Mouse (Mus musculus): ENCODE data around the gene Cyld. TPM values are rescaled to one million over a fixed set of nuclear protein-coding genes. Genes with fewer than 3 reads are reported as not detected.

Gene Cyld
- polyA plus RNA-seq, 1 experiment from 2014 or later = 11.2 TPM

DNA sequence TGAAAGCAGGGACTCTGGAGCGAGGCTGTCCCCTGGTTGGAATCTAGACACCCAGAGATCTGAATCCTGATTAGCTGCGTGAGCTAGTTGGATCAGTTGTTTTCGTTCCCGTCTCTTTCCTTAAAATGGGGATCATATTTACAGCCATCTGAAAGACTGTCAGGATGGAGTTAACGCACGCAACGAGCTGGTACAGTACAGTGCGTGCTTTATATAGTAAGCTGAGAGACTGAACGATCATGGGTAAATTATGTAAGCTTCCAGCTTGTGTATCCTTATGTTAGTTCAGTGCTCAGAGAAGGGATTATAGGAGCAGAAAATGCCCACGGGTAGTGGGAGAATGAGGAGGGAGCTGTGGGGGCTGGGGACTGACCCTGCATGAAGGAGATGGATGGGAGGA lies 25.3 kb upstream of the Cyld start:
- WGBS = 84% methylated on average over 10 of the region's 10 CpGs
- H3K27ac ChIP-seq (replicated peaks) = no peak overlapping the region

DNA sequence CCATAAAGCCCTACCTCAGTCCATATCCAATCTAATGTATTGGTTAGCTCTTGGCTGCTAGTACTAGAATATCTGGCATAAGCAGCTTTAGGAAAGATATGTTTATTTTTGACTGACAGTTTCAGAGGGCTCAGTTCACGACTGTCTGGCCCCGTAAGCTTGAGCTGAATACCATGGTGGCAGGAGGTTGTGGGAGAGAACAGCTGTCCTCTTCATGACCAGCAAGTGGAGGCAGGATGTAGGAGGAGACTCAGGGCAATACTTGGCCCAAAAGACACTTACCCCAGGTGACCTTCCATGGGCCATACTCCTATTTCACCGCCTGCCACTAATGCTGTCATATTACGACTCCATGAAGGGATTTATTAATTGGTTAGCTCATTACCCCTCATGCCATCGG lies 23.0 kb upstream of the Cyld start:
- peaks cover 38% of the 10 kb centered on the region for H3K4me1 ChIP-seq
- no peaks in the 10 kb centered on the region for H3K9me3 ChIP-seq
- H3K4me3 ChIP-seq = no peak overlapping the region
- H3K36me3 ChIP-seq (replicated peaks) = no peaks in the 10 kb centered on the region
- DNase-seq (ENCODE audit: low spot score) = no peak
- H3K27me3 ChIP-seq (replicated peaks; ENCODE audit: low read depth, poor library complexity, severe bottlenecking) = no peaks in the 10 kb centered on the region
- 85% methylated on average over 5 of the region's 5 CpGs for whole genome bisulfite sequencing
- no peak overlapping the region for H3K27ac ChIP-seq (replicated peaks)

More for the DNA sequence above, 25.3 kb upstream of the Cyld start:
- no peak for DNase-seq (ENCODE audit: low spot score)
- Histone ChIP-seq H3K4me1 (peaks cover 38% of the 10 kb centered on the region), H3K9me3 (no peaks in the 10 kb centered on the region), H3K27me3 (replicated peaks; ENCODE audit: low read depth, poor library complexity, severe bottlenecking) (no peaks in the 10 kb centered on the region), H3K36me3 (replicated peaks) (no peaks in the 10 kb centered on the region), H3K4me3 (no peak overlapping the region)

GRCm38 (mm10) chr8:88675372-88676165 lies 21.3 kb upstream of the Cyld start:
- WGBS = 90% methylated on average over 12 of the region's 12 CpGs
- DNase-seq (ENCODE audit: low spot score) = no peak
- Histone ChIP-seq H3K4me3 (no peak overlapping the region), H3K27me3 (replicated peaks; ENCODE audit: low read depth, poor library complexity, severe bottlenecking) (no peaks in the 10 kb centered on the region), H3K27ac (replicated peaks) (no peak overlapping the region), H3K9me3 (no peaks in the 10 kb centered on the region), H3K4me1 (peaks cover 33% of the 10 kb centered on the region), H3K36me3 (replicated peaks) (no peaks in the 10 kb centered on the region)

DNA sequence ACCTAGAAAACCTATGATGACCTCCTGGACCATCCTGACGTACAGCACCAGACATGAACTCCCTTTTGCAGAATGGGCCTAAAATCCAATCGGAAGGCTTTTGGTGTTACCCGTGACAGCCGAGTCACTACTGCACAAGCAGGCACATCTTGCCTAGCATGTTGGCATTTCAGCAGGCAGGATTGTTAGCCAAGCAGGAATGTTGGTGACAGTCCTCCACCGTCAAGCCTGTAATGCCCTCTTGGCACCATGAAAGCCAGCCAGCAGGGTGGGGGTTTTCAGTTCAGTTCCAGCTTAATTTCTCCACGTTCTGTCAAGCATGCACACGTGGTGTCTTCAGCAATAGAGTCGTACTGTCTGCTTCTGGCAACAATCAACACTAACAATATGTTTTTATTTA lies 19.8 kb upstream of the Cyld start:
- Histone ChIP-seq H3K36me3 (replicated peaks) (no peaks in the 10 kb centered on the region), H3K27ac (replicated peaks) (no peak overlapping the region), H3K9me3 (no peaks in the 10 kb centered on the region), H3K27me3 (replicated peaks; ENCODE audit: low read depth, poor library complexity, severe bottlenecking) (no peaks in the 10 kb centered on the region), H3K4me1 (peaks cover 20% of the 10 kb centered on the region), H3K4me3 (no peak overlapping the region)
- DNase-seq (ENCODE audit: low spot score) = no peak
- 80% methylated on average over 8 of the region's 8 CpGs for WGBS

DNA sequence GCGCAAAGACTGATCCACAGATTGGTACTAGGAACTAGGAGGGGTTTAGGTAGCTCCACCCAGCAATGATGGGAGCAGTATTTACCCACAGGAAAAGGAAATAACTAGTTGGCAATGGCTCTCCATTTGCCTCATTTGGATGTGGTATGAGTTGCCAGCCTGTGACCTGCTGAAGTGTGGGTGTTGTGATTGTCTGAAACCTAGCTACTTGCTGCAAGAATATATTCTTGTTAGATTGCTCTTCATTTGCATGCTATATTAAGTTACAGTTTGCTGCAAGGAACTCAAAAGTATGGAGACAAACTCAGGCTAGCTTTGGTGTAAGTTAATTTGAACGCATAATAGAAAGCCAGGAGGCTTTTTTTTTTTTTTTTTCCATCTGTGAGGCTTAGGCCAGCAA lies 16.3 kb upstream of the Cyld start:
- no peak for DNase-seq (ENCODE audit: low spot score)
- WGBS = 85% methylated on average over 2 of the region's 2 CpGs

DNA sequence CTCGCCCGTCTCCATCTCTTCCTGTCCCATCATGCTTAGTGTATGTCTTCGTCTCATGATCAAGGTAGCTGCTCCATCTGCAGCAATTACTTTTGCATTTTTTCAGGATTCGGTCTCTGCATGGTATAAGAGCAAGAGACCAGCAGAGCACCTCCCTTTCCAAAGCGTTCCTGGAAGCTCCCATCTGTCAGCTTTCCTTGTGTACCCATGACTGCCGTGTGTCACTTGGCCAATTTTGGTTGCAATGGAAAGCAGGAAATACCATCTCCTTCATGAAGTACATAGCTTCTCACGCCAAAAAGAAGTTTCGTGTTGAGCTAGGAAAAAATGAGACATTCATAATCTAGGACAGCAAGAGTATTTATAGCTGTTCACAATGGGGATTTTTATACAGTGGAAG lies 15.8 kb upstream of the Cyld start:
- Histone ChIP-seq H3K9me3 (no peaks in the 10 kb centered on the region), H3K27ac (replicated peaks) (no peak overlapping the region), H3K36me3 (replicated peaks) (no peaks in the 10 kb centered on the region), H3K27me3 (replicated peaks; ENCODE audit: low read depth, poor library complexity, severe bottlenecking) (no peaks in the 10 kb centered on the region), H3K4me3 (no peak overlapping the region), H3K4me1 (peaks cover 18% of the 10 kb centered on the region)
- 93% methylated on average over 8 of the region's 8 CpGs for WGBS
- DNase-seq (ENCODE audit: low spot score) = no peak

More for the DNA sequence above, 16.3 kb upstream of the Cyld start:
- Histone ChIP-seq H3K27ac (replicated peaks) (no peak overlapping the region), H3K9me3 (no peaks in the 10 kb centered on the region), H3K27me3 (replicated peaks; ENCODE audit: low read depth, poor library complexity, severe bottlenecking) (no peaks in the 10 kb centered on the region), H3K4me3 (no peak overlapping the region), H3K36me3 (replicated peaks) (no peaks in the 10 kb centered on the region), H3K4me1 (peaks cover 18% of the 10 kb centered on the region)

DNA sequence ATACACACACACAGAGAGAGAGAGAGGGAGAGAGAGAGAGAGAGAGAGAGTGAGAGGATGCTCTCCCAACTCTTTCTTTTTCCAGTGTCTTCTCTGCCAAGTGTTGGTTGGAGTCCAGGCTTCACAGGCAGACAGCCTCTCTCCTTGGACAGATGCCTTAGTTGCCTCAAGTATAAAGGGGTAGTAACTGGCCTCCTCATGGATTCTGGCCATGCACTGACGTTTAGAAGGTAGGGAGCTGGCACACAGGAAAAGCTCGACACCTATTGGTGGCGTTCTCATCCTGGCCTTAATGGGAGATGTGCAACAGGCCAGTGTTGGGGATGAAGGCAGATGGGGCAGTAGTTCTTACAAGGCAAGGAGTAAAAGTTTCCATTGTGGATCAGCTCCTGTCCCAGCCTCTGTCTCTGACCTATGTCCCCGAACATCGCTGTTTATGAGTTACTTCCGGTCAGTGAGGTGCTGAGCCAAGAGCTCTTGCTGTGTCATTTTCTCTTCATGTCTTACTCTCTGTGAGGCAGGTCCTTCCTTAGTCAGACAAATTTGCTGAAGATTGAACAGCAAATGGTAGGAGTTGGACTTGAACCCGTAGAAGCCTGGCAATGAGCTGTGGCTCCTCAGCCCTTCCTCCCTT lies 13.1 kb upstream of the Cyld start:
- peak; percentile 3 for DNase-seq (ENCODE audit: low spot score)
- Histone ChIP-seq H3K4me1 (peaks cover 5% of the 10 kb centered on the region; the same call in 1 of the 2 replicates), H3K27ac (replicated peaks) (no peak overlapping the region), H3K4me3 (no peak overlapping the region), H3K9me3 (no peaks in the 10 kb centered on the region), H3K27me3 (replicated peaks; ENCODE audit: low read depth, poor library complexity, severe bottlenecking) (no peaks in the 10 kb centered on the region), H3K36me3 (replicated peaks) (no peaks in the 10 kb centered on the region)
- 83% methylated on average over 7 of the region's 7 CpGs for WGBS

DNA sequence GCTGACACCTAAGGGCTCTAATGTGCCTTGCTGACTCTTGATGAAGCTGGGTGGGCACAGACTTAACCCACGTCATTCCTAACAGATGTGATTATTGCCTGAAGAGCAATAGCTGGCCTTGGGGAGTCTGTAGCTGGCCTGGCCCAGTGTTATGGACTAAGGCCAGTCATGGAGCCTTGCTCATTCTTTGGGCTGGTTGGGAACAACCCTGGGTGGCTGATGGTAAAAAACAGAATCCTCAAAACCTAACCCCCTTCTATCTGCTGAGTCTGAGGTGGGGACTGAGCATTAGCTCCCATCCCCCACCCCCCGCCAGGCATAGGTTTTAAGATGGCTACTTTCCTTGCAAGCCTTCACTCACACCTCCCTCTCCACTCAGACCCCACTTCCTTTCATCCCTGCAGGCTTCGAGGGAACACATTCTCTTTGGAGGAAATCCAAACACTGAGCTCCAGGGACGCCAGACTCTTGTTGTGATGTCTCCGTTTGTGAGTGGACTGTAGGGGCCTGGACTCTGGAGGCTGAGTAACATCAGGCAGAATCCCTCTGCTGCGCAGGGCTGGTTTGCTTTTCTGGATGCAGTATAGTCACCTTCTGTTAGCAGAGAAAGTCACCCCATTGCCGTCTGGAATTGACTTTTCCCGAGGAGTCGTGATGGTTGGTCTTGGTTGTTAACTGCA lies 10.5 kb upstream of the Cyld start:
- H3K36me3 ChIP-seq (replicated peaks) = no peaks in the 10 kb centered on the region
- no peak overlapping the region for H3K27ac ChIP-seq (replicated peaks)
- H3K4me1 ChIP-seq = peaks cover 3% of the 10 kb centered on the region; the same call in 1 of the 2 replicates
- no peak overlapping the region for H3K4me3 ChIP-seq
- no peaks in the 10 kb centered on the region for H3K27me3 ChIP-seq (replicated peaks; ENCODE audit: low read depth, poor library complexity, severe bottlenecking)
- DNase-seq (ENCODE audit: low spot score) = peak; percentile 5
- WGBS = 66% methylated on average over 9 of the region's 9 CpGs
- H3K9me3 ChIP-seq = no peaks in the 10 kb centered on the region

DNA sequence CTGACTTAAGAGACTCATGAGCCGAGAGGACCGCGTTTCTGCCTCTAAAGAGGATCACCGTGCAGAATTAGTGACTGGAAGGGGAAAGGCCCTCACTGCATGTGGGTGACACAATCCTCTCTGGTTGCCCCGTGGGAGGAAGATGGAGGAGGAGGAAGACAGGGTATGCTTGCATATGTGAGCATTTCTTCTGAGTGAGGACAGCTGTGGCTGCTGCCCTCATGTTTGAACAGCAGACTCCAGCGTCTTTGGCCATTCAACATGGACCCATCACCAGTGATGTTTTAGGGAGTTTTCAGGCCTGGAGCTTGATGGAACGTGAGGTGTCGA lies 10.0 kb upstream of the Cyld start:
- peak; percentile 6 for DNase-seq (ENCODE audit: low spot score)
- 82% methylated on average over 8 of the region's 8 CpGs for WGBS

GRCm38 (mm10) chr8:88689151-88689550 lies 7.7 kb upstream of the Cyld start:
- Histone ChIP-seq H3K27me3 (replicated peaks; ENCODE audit: low read depth, poor library complexity, severe bottlenecking) (no peaks in the 10 kb centered on the region), H3K9me3 (no peaks in the 10 kb centered on the region), H3K27ac (replicated peaks) (no peak overlapping the region), H3K4me3 (no peak overlapping the region), H3K4me1 (peaks cover 29% of the 10 kb centered on the region), H3K36me3 (replicated peaks) (no peaks in the 10 kb centered on the region)
- peak; percentile 5 for DNase-seq (ENCODE audit: low spot score)
- 78% methylated on average over 6 of the region's 6 CpGs for WGBS

More for the DNA sequence above, 10.0 kb upstream of the Cyld start:
- H3K27ac ChIP-seq (replicated peaks) = no peak overlapping the region
- H3K9me3 ChIP-seq = no peaks in the 10 kb centered on the region
- H3K36me3 ChIP-seq (replicated peaks) = no peaks in the 10 kb centered on the region
- peaks cover 8% of the 10 kb centered on the region; the same call in 1 of the 2 replicates for H3K4me1 ChIP-seq
- no peak overlapping the region for H3K4me3 ChIP-seq
- no peaks in the 10 kb centered on the region for H3K27me3 ChIP-seq (replicated peaks; ENCODE audit: low read depth, poor library complexity, severe bottlenecking)

DNA sequence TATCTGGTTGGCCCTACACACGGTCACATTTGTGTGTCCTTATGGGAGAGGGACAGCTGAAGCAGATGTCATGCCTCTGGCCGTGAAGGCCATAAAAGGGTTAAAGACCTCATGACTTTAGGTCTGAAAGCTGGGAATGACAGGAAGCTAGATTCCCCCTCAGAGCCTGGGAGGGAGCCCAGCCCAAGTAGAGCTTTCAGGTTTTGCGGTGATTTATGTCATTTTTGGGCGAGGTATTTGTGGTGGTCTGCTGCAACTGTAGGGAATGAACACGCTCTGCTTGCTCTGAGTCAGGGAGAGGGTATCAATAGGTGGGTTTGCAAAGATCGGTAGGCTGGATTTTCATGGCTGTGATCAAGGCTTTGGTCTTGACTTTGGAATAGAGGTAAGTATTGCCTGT lies 6.9 kb upstream of the Cyld start:
- no peaks in the 10 kb centered on the region for H3K36me3 ChIP-seq (replicated peaks)
- H3K9me3 ChIP-seq = no peaks in the 10 kb centered on the region
- peak; percentile 2 for DNase-seq (ENCODE audit: low spot score)
- no peaks in the 10 kb centered on the region; the same call in 1 of the 2 replicates for H3K27me3 ChIP-seq (replicated peaks; ENCODE audit: low read depth, poor library complexity, severe bottlenecking)
- no peak overlapping the region for H3K27ac ChIP-seq (replicated peaks)
- H3K4me3 ChIP-seq = no peak overlapping the region
- 86% methylated on average over 6 of the region's 6 CpGs for WGBS
- peaks cover 35% of the 10 kb centered on the region for H3K4me1 ChIP-seq

DNA sequence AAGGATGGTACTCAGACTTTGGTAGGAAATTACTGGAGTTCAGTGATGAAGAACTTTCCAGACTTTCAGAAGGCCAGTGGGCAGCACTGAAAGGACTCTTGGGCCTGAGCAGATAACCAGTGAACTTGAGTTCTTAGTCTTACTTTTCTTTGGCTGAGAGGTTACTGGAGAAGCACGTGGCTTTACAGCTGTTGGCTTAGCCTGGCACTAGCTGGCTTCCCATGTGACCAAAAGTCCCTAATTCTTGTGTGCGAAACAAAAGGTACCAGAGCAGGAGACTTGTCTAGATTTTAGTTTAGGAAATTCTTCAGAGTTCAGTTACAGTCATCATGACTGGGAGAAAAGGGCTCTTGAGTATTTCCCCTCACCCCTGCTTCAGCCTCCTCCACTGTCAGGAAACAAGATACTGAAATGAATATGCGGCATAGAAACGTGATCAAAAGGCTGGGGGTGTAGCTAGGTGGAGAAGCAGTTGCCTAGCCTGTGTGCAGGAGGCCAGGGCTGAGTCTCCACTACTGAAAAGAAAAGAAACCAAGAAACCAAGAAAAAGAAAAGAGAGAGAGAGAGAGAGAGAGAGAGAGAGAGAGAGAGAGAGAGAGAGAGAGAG lies 5.4 kb upstream of the Cyld start:
- peaks cover 39% of the 10 kb centered on the region for H3K4me1 ChIP-seq
- no peaks in the 10 kb centered on the region for H3K9me3 ChIP-seq
- no peaks in the 10 kb centered on the region for H3K36me3 ChIP-seq (replicated peaks)
- DNase-seq (ENCODE audit: low spot score) = peak; percentile 7
- peaks cover 4% of the 10 kb centered on the region; the same call in 1 of the 2 replicates for H3K27me3 ChIP-seq (replicated peaks; ENCODE audit: low read depth, poor library complexity, severe bottlenecking)
- H3K27ac ChIP-seq (replicated peaks) = no peak overlapping the region
- 59% methylated on average over 4 of the region's 4 CpGs for WGBS
- no peak overlapping the region for H3K4me3 ChIP-seq

Measured in embryonic facial prominence, embryonic 10.5 days (tissue).